Mouse (Mus musculus) thymus, postnatal 4 days (tissue): Measurements from ENCODE around the gene Slc4a8.
"Not testable (repeated sequence)": the region's sequence is repeated elsewhere in the genome, so short reads cannot be mapped to it uniquely, and the experiment has no call there.

Source experiments
- DNase-seq: peaks from one replicate; pipeline ENCODE4 v3.0.0; 2021

The Slc4a8 gene

GRCm38 (mm10) chr15:100775189-100776166 lies 13.9 kb downstream of the Slc4a8 start:
- no peak for DNase-seq

DNA sequence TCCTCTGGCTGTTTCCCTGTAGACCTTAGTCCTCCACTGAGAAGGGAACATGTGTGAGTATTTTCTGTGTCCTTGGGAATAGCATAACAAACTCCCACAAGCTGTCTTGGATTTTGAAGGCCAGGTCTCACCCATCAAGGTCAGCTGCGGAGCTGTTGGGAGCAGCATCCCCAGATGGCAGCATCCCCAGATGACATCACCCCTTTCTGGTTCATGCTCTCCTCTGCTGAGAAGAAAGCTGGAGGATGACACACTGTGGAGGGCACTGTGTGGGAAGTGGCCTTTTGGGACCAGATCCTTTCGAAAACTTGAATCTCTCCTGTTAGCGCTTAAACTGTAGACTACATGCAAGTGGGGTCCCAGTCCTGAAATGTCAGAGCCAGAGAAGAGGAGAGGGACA lies 14.9 kb downstream of the Slc4a8 start:
- DNase-seq = no peak

DNA sequence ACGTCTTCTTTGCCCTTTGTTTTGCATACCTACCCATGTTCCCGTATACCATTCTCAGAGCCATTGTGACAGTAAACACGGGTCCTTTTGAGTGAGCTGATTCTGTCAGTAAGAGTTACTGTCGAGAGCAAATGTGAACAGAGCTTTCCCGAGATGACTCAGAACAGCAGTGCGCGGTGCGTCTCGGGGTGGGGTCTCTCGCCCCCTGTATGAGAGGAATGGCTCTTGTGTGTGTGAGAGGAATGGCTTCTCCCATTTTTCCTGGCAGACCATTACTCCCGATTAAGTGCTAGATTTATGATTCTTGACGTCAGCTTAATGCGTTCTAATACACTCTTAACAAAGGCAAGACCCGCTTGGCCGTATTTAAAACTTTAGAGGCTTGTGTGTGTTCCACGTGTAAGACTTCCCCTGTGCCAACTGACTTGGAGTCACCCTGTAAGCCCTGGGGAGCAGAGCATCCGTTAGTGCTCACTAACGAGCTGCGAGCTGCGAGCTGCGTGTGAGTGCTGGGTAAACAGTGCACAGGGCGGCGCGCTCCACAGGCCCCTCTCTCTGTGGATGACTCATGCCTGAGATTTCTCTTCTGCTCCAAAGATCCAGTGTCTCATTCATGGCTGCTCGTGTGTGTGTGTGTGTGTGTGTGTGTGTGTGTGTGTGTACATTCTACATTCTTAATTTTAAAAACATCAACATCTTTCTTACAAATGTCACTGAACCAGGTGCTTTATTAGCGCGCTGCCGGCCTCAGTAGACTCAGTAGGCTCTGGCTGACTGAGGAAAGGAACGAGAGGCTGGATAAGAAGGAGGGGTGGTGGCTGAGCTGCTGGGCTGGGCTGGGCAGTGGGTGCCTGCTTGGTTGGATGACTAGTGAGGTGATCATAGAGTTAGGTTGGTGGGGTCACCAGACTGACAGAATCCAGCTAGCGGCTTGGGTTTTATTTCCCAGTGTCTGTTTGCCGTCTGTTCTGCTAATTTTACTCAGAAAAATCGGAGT lies 15.8 kb downstream of the Slc4a8 start:
- no peak for DNase-seq

- no peak for DNase-seq
Measured at GRCm38 (mm10) chr15:100779896-100780295, 18.3 kb downstream of the Slc4a8 start.

GRCm38 (mm10) chr15:100783244-100783987 lies 21.9 kb downstream of the Slc4a8 start:
- no peak for DNase-seq

DNA sequence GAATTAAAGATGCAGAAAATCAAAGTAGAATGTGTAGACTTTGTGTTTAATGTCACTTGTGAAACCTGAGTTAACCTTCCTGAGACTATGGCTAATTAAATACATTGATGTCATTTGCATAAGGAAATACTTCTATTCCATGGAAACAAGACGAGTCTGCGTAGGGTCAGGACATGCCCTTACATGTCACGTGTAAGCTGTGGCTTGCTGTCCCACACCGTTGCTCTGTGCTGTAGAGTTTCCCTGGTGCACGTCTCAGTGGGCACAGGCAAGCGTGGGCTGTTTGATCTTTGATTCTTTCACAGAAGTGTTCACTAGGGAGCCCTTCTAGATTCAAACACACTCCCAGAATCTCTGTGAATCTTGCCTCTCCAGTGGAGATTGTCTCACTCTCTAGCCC lies 28.7 kb downstream of the Slc4a8 start:
- no peak for DNase-seq

DNA sequence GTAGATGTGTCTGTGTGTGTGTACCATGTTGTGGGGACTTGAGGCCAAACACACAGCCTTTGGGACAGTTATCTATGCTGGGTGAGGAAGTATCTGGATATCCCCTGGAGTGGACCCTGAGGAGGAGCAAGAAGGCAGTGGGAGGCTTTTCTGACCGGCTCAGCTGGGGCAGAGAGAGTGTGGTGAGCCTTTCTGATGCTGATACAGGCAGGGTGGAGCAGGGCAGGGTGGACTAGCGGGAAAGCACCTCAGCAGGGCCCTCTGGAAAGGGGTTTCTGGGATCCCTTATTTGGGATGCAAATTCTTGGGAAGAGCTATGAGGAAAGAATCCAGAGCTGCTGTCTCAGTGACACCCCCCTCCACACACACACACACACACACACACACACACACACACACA lies 30.8 kb downstream of the Slc4a8 start:
- no peak for DNase-seq

DNA sequence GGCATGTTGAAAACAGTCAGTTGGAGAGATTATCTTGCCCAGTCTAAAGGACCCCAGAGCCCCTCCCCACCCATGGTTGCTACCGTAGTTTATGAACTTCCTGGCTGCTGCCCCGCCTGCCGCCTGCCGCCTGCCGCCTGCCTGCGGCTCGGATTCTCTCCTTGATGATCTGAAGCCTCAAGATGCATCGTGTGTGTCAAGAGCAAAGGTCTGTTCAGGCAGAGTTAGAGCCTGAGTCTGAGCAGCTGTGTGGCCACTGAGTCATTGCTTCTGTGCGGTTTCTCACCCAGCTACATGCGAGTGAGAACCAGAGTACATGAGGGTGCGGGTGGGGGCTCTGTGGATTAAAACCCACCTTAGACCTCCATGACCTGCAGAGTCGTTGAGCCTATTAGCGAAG lies 39.4 kb downstream of the Slc4a8 start:
- peak; percentile 19 for DNase-seq

- DNase-seq = no peak
Measured at GRCm38 (mm10) chr15:100808062-100808461, 46.5 kb downstream of the Slc4a8 start.

DNA sequence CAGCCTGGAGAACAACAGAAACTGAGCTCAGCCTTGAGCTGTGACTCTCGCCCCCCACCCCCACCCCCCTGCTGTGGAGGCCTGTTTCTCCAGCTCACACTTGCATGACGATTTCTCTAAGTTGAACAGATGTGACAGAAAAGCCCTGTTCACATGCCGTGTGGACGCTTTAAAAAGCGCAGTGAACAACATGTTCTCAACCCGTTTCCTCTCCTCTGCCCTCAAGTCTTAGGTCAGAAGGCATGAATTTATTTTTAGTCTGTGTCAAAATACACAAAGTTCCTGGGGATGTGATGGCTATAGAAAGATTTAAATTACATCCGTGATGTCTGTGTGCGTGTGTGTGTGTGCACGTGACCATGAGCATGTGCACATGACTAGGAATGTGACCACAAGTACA lies 46.9 kb downstream of the Slc4a8 start:
- no peak for DNase-seq

DNA sequence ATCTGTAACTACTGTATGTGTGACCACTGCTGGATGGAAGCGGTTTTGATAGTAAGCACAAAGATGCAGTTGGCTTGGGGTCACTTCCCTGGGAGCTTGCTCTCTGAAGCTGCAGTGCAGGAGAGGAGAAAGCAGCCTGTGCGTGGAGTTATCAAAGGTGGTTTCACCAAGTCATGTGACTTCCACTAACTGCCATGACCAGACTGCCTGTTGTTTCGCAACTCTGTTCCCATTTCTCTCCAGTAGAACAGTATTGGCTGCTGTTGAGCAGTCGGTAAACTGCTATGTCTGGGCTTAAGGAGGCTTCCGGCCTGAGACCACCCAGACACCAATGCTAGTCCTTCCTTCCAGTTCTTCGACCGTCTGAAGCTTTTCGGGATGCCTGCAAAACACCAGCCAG lies 48.7 kb downstream of the Slc4a8 start:
- DNase-seq = no peak

- no peak for DNase-seq
Measured at GRCm38 (mm10) chr15:100813501-100813900, 52.0 kb downstream of the Slc4a8 start.

DNA sequence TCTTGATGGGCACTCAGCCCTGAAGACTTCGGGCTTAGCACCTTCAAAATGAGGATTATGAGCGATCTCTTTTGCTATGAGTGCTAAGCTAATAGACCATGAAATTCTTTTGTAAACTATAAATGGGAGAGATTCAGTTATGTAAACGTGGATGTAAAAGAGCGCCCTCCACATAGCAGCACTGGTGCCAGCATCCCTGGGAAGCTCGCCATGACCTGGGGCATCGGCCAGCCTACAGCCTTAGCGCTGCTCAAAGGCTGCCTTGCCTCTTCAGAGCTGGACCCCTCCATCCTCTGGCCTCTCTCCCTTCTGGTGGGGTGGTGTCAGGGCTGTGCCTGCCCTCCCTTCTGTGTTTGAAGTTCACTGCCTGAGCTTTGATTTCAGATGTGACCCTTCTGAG lies 52.5 kb downstream of the Slc4a8 start:
- DNase-seq = no peak

GRCm38 (mm10) chr15:100815310-100815709 lies 53.8 kb downstream of the Slc4a8 start:
- no peak for DNase-seq

- no peak for DNase-seq
Measured at GRCm38 (mm10) chr15:100818860-100819259, 57.3 kb downstream of the Slc4a8 start.

DNA sequence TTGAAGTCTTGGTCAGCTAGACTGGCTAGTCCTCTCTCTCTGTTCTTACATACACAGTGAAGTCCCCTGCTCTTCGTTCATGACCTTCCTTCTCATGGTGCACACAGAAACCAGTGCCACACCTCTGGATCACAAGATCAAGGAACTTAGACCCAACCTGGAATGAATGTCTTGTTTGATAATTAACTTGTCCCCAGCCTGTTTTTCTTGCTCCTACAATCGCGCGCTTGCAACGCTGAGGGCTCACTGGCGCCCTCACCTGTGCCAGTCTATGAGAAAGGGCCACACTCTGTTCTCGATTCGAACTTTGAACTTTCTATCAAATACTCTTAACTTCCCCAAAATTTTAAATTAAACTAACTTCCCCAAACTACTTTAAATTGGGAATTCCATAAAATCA lies 60.3 kb downstream of the Slc4a8 start:
- peak; percentile 34 for DNase-seq

DNA sequence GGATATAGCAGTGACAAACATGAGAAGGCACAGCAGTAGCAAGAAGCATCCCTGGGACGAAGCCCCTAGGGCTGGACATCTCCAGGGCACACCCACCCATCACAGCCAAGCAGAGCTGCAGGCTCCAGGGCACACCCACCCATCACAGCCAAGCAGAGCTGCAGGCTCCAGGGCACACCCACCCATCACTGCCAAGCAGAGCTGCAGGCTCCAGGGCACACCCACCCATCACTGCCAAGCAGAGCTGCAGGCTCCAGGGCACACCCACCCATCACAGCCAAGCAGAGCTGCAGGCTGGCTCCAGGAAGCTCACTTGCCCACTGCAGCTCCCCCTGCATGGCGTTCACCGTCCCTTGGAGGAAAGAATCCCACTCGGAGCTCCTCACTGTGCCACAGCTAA lies 60.8 kb downstream of the Slc4a8 start:
- DNase-seq = not testable (repeated sequence)

GRCm38 (mm10) chr15:100825249-100825856 lies 63.8 kb downstream of the Slc4a8 start:
- DNase-seq = peak; percentile 19

DNA sequence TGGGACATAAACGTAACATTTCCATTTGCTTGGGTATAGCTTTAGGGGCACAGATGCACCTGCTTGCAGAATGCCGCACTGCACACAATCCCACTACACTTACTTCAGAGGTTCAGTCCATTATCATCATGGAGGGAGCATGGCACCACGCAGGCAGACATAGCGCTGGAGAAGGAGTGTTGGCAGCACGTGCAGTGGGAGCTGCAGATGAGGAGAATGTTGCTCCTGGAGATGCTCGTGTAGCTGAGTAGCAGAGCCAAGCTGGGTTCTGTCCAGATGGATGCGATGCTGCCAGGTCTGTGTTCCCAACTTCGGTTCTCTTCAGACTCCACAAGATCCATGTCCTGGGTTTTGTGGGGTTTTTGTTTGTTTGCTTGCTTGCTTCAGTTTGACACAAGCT lies 64.5 kb downstream of the Slc4a8 start:
- no peak for DNase-seq

GRCm38 (mm10) chr15:100829775-100830174 lies 68.2 kb downstream of the Slc4a8 start:
- DNase-seq = no peak

GRCm38 (mm10) chr15:100830682-100831081 lies 69.1 kb downstream of the Slc4a8 start:
- peak; percentile 66 for DNase-seq

DNA sequence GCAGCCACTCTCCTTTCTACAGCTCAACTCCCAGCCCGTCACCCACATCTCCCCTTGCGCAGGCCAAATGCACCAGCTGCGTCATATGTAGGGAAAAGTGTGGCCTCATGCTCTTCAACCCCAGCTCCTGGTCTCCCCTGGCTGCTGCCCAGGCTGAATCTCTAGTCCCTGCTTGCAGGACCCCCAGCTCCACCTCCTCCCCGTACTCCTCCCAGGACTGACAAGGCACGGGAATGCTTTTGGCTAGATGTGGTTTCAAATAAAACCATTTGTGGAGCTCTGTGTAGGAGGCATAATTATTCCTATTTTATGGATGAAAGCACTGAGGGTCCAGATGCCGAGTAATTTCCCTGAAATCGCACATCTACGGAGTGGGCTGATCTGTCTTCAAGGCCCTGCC lies 70.6 kb downstream of the Slc4a8 start:
- DNase-seq = no peak
